Mouse (Mus musculus) CD4-positive, CD25-positive, alpha-beta regulatory T cell, adult 4 months (primary cell): ENCODE results near the gene 5330417H12Rik. TPM values are rescaled to one million over a fixed set of nuclear protein-coding genes. Genes with fewer than 3 reads are reported as not detected.

Experiments used
- ATAC-seq: one replicate; pipeline ENCODE4 v1.8.0; 2017
- polyA plus RNA-seq, 2 experiments: library from polyadenylated mRNA; unstranded; fragments of 100-300 nt; shearing (Covaris generic); gene quantifications; one replicate each; pipeline ENCODE4 v1.2.1; 2017

Gene 5330417H12Rik
- not detected for polyA plus RNA-seq

DNA sequence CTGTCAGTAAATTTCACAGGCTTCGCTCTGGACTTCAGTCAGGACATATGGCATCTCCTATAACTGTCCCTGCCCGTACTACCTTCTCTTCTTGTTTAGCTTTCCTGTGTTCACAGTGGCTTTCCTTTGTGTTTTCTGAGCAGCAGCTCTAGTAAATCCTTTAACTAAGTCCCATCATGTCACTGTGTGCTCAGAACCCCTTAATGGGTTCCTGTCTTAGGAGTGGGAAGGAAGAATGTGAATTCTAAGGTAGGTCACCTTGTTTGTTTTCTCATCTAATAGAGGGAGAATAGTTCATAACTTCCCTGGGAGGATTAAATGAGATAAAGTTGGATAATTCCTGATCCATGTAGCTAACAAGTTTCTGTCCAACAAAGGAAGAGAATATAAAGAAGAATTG lies at the start of gene 5330417H12Rik:
Gene 5330417H12Rik, minus strand, starts transcription at position 101 of the 400 bp plus-strand sequence.
- no peak for ATAC-seq

DNA sequence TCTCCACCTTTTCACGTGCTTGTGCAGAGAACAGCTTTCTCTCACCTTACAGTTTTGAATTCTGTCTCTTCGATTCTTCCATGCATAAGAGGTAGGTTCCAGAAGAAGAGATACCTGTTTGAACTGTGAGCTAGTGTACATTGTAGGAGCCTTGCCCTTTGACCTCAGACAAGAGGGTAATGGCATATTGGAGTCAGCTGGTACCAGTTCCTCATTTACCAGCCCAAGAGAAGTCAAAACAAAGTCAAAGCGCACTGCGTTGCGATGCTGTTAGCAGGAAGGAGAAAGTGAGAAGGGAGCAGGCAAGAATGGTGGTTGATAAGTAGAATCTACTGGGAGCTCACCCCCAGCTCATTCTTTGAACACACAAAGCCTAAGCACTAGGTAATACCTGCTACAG lies 43.6 kb upstream of the 5330417H12Rik start:
- no peak for ATAC-seq

DNA sequence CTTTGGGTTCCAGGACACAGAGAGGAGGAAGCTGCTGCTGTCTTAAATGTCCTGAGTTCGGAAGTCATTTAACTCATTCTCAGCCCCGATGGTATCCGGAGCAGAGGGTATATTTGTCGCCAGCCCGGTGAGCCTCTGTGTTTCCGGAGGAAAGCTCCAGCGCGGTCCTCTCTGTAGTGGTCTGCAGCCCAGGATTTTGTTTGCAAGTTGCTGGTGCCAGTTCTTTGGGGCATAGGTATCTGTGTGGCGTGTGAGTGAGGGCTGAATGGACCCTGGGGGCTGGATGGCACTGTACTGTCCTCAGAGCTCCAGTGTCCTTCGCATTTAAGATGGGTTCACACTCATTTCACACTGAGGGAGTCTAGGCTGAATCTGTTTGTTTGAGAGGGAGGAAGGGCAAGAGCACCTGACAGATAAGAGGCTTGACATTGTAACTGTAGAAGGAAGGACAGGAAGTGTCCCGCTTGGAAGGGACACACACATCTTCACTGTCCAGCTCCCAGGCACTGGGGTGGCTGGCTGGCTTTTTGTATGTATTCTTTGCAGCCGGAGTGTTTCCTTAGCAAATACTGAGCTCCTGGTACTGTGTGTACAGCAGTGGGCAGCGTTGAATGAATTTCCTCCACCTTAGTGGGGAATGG lies 41.4 kb upstream of the 5330417H12Rik start:
- no peak for ATAC-seq

DNA sequence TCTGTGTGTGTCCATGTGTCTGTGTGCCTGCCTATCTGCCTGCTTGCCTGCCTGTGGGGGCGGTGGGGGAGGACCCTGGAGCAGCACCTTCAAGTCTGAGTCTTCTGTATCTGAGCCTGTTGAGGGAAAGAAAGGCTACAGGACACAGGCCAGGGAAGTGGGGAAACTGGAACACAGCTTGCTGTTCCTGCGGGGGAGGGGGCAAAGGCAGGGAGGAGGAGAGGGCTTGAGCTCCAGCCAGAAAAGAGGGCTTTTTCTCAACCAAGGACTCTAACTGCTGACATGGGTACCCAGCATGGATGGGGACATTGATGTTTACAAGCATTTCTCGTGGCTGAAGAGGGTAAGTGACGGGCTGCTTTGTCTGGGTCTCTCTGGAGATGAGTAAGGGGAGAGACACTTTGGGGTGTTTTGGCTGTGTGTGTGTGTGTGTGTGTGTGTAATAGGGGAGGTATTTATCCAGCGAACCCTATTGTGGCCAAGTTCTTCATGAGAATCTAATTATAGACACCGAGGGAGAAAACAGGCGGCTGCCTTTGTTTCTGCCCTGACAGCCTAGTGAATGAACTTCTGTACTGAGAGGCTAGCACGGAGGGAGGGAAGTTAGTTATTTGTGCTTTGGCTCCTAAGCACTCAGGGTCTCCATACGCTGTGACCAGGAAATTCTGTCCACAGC lies 40.8 kb upstream of the 5330417H12Rik start:
- ATAC-seq: no peak

DNA sequence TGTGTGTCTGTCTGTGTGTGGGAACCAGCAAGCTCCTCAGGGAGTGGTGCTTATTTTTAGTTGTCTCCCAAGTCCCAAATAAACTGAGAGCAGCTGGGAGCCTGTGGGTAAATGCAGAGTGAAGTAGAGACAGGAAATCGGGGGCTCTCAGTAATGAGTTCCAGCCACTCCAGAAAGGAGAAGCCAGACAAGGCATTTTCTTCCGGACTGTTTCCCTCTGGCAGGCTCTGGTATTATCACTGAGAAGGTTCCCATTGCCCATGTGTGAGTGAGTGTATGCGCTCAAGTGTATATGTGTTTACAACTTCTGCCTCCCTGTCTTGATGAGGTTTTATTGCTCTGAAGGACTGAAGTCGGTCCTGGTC lies 40.2 kb upstream of the 5330417H12Rik start:
- no peak for ATAC-seq

DNA sequence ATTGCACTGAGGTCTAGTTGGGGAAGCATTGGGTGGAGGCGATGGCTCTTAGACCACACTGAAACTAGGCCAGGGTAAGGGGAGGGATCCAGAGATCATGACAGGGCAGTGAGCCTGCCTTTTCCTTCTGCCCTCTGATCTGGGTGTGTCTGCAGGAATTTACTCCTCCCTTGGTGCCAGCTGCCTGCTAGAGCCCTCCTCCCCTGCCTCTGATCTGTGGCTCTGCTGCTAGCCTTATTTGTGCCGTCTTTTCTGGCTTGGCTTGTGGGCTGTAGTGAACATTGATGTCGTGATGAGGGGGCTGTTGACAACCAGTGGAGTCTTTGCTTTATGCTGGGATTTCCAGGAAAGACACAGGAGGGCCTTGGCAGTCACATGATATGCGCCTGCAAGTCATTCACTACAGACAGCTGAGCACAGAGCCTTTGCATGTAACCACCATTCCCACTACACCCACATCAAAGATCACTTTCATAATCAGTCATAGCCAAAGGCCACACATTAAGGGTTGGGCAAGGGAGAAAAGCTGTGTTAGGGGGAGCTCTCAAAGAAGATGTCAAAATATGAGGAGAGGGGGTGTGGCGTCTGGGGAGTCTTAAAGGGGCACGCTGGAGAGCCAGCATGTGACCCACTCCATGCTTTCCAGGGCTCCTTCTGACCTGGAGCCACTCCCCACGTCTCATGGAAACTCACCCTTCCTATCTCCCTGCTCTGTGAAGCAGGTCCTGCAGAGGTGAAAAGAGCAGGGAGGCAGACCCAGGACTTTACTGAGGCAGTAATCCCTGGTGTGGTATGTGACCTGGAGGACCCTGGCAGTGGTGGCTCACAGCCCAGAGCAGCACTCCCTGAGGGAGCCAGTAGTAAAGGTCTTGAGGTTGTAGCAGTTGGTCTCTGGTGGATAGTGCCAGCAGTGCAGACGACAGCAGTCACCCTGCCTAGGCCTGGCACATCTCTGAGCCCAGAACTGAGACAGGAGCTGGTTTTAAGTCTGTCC lies 39.4 kb upstream of the 5330417H12Rik start:
- ATAC-seq: peak; percentile 83

DNA sequence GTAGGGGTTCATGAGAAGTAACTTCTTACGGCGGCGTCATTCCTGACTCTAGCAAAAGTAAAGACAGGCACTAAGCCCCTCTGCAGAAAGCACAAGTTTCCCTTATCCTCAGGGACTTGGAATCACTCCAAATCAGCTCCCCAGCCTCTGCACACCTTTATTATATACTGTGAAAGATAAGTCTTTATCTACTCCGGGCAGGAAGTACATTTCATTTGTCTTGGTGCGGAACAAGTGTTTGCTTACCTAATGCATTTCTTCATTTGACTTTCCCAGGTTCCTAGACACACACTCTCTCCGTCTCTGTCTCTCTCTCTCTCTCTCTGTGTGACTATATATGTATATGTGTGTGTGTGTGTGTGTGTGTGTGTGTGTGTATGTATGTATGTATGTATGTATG lies 38.7 kb upstream of the 5330417H12Rik start:
- no peak for ATAC-seq

DNA sequence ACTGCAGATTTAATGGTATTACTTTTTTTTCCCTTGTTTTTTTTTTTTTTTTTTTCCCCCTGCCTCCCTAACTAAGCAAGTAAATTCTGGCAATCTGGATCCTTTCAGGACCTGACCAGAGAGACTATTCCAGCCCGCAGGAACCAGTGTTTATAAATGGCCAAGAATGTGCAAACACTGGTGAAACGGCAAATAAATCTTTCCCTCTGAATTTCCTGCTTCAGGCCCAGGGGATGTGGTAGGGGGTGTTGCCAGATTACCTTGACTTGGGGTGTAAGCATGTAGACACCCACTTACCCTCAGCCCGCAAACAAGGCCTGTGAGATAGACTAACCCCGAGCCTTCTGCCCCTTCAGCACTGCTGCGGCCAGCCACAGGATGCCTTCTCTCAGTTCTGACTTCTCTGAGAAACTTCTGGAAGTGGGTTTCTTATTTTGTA lies 36.9 kb upstream of the 5330417H12Rik start:
- no peak for ATAC-seq

DNA sequence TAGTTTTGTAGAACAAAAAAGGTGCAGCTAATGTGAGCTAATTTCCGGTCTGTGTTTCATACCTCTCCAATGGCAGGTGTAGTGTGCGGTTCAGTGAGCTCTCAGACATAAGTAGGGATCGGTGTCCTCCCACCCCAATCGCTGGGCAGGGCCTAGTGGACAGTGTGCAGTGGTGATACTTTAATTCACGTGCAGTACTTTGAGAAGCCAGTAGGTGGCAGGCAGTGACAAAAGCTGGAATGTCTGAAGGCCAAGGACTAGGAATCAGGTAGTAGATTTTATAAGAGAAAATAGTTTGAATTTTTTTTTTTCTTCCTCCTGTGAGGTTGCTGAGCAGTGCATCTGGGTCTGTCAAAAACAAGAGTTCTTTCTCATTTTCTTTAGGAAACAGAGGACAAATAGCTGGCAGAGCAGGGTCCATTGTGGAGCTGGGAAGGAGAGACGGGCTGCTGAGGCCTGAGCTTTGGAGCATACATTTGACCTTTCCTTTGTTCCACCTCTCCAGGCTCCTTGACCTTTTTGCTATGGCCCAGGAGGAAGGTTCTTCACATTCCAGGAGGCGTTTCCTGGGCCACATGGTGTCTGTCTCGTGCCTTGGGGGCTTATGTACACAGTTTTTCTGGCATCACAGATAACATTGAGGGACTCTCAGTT lies 36.4 kb upstream of the 5330417H12Rik start:
- peak; percentile 66 for ATAC-seq

DNA sequence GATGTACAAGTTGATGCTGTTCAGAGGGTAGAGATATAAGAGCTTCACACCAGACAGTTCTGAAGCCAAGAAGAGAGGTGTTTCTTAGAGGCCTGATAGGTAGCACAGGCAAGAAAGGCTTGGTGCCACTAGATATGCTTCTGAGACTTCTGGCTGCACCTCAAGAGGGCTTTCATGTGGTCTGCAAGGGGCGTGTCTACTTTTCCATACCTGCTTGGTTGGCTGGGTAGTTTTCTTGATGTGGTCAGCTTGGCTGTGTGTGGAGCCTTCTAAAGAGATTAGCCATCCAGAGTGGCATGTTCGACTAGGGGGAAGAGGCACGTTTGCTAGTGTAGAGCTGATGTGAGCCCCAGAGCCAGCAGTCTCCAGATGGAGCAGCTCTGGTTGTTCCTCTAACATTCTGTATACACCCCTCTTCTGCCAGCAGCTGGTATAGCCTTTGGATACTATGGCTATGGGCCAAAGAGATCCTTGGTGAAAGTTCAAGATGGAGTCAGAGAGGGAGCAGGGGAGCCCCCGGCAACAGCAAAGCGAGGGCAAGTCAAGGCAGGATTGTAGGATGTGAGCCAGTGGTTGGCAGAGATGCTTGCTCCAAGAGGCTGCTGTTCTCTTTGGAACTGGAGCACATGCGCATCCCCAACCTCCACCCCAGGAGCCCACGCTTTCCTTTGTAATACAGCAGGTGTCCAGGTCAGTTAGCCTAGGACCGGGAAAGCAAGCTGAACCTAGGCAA lies 34.4 kb upstream of the 5330417H12Rik start:
- ATAC-seq: peak; percentile 28

DNA sequence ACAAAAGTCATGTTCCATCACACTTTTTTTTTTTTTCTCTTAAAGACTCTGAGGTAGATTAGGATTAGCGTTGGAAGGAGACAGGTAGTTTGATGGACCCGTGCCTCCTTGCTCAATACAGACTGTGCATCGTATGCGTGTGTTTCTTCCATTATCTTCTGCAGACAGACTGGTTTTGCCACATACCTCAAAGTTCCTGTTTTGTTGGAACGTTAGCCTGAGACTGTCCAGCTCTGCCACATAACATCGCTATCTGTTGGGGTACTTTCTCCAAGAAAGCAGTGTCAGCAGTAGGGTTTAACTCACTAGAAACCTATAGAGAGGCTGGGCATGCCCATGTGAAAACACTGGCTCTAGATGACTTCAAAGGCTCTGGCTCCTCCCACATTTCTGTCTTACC lies 31.5 kb upstream of the 5330417H12Rik start:
- ATAC-seq: no peak

DNA sequence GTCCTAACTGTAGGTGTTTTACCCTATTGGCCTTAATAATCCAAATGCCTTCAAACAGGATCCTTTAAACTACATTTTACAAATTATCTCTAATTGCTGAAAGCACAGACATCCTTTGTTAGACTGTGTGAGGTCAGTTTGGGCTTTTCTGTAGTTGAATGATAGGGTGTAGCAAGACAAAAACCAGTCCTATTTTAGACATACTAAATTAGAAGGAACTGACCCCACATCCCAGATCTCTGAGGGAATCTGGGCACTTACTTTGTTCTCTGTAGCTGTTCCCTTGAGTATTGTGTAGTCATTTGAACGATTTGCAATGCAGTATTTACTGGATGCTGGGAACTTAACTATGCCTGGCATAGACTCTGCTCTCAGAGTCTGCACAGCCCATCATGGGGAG lies 26.9 kb upstream of the 5330417H12Rik start:
- no peak for ATAC-seq

DNA sequence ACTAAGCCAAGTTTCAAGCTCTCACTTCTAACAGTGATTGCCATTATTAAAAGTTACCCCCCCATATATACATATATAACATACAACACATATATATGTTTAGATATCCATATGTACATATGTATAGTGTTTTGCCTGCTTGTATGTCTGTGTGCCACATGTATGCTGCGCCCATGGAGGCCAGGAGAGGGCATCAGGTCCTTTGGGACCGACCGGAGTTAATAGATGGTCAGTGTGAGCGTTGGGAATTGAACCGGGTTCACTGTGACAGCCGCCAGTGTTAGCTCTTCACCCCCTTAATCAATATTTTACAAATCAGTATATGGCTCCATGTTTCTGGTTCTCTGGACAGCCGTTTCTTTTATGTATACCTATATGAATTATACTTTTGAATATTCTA lies 25.0 kb upstream of the 5330417H12Rik start:
- ATAC-seq: no peak

DNA sequence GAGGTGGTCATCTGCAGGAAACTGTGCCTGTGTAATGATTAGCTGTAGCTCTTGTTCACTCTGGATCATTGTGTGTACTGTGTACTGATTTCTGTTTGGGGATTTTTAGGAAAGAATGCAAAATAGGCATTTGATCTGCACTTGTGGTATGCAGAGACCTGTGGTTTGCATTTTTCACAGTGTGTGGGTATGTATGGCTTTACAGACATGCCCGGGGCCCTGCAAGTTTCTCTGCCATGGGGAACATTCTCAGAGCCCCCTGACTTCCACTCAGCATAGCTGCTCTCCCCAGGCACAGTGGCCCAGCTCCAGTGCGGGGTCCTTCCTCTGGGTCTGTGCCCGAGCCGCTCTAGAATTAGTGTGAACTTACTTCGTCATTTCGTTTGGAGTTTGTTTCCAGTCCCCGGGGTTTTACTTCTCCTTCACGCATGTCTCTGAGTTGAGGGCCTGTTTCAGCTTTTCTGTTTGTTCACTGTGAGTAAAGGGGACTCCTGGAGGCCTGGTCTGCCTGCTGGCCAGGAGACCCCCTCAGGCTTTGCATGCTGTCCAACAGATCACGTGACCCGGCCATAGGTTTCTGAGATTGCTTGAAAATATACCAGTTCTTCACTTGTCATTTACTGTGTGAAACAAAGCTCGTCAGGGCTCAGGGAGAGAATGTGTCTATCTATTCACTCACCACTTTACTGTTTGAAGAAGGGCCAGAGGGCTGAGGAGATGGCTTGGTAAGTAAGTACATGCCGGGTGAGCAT lies 24.2 kb upstream of the 5330417H12Rik start:
- ATAC-seq: no peak

DNA sequence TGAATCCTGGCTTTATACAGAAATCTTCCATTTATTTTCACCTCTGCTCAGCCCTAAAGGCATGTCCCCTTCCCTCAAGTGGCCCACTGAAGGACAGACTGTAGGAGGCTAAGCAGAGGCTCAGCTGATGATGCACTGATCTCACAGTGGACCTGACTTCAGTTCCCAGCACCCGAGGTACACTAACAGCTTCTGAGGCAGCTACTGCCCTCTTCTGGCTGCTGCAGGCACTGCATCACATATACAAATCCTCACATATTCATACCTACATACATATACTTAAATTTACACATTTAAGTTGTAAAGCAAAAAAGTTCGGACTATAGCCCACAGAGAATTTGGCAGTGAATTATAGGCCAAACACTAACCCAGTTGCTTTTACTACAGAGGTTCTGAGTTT lies 20.0 kb upstream of the 5330417H12Rik start:
- no peak for ATAC-seq

DNA sequence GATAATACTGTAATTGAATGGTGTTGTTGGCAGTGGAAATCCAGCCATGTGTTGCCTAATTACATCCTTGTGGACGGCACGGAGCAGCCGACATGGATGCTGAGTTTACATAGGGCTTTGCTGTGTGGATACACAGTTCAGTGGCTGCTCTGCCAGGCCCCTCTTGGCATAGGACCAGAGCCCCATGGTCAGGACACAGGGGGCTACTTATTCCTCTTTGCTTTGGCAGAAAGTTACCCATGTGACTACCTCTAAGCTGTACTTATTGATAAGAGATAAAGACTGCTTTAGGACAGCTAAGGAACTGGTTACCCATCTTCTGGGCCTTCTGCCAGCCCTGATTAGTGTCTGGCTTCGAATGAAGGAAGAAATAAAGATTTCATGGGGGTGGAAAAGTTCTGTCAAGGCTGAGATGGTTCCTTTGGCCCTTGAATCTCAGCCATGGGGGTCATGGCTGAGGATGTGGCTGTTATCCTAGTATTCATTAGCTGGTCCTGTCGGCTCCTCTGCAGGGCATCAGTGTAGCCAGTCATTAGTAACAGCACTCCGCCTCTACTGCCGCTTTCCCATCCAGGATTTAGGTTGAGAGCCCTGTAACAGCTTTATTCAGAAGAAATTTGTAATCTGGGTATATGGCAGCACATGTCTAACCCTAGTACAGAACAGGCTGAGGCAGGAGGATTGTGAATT lies 17.8 kb upstream of the 5330417H12Rik start:
- no peak for ATAC-seq

DNA sequence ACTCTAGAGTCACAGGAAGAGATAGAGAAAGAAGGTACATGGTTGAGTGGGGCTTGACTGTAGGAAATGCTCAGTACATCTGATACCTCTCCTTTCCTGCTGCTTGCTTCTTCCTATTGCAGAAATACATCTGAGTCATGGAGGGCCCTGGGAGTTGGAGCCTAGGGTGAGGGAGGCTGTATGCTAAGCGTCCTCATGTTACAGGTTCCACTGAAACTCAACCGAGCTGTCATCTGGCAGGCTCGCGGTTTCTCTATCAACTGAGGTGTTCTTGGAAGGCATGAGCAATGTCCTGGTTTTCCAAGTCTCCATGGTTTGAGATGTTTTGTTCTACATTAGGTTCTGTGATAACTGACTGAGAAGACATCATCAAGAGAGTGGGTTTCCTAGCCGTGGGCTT lies 13.1 kb upstream of the 5330417H12Rik start:
- ATAC-seq: no peak

DNA sequence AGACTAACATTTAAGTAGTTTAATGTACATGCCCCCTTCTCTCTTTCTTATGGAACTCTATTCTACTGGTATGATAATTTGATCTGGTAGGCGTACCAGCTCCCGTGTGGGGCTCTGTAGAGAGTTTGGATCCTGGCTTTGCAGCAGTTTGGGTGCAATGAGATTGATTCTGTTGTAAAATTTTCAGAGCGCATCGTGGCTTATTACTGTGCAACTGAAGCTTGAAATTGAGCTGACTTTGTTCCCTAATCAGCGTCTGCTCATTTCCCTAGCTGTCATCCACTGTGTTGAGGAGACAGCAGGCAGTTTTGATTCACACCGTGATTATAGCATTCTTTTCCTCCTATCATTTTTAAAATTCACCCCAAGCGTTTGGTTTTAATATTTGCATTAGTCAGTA lies 12.4 kb upstream of the 5330417H12Rik start:
- no peak for ATAC-seq

DNA sequence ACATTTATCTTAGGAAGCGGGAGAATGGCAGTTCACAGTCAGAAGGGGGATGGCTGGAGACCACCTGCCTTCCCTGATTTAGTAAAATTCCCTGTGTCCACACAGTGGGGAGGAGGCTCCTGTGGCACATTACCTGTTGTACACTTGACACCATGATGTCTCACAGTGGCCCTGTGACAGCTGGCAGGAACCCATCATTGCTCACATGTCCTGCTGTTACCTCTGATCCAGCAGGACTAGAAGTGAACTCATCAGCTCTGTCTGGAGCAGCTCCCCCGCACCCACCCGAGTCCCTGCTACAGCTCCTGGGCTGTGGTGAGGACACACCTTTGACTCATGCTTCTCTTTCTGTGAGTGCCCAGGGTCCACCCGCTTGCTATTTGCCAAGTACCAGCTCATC lies 8.2 kb upstream of the 5330417H12Rik start:
- ATAC-seq: no peak

DNA sequence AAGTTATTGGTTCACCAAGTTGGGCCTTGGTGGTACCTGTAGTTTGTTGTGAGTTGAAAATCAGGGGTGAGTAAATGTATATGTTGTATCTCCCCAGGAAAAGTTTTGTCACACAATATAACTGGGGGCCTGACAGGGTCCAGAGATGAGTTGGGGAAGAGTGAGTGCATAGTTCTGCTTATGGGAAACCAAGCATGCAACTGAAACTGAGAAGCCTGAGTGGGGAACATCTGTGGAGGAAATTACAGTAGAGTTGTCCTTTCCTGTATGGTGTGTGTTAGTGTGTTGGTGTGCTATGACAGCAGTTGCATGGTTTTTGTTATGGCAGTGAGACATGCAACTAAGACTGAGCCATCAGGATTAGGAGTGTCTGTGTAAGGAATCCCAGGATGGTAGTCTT lies 3.4 kb upstream of the 5330417H12Rik start:
- ATAC-seq: no peak

DNA sequence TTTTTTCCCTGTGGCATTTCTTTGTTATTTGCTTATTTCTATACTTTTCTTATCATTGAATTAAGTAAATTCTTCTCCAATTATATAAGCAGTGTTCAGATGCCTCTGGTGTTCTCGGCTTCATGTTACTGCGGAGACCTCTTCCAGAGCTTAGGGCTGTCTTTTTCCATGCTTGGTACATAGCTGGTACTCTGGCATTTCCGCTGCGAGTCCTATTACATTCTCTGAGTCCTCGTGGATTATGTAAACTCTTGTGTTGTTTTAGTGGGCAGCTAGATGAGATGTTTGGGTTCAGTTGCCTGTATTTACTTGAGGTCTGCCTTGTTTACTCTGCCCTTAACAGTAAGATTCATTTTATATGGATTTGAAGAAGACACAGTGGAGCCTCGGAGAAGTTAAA lies 820 bp upstream of the 5330417H12Rik start:
- ATAC-seq: no peak
